Mouse (Mus musculus) lung, embryonic 15.5 days (tissue): ENCODE results near the gene Gm26992. TPM values are rescaled to one million over a fixed set of nuclear protein-coding genes. Genes with fewer than 3 reads are reported as not detected.
"Not testable (repeated sequence)": the region's sequence is repeated elsewhere in the genome, so short reads cannot be mapped to it uniquely, and the experiment has no call there.

Experiments
- ATAC-seq: fragments of 200-750 bp; cut with Nextera tagmentation; 2 replicates; pipeline ENCODE4 v1.8.0; 2017; ENCODE audit warnings: moderate number of reproducible peaks, borderline replicate concordance; ENCODE audit not compliant: low FRiP score, low TSS enrichment; ENCODE audit errors: extremely low read depth
- H3K27ac ChIP-seq: fragments of 300-500 bp; sonication (generic); 2 replicates; pipeline ENCODE4 v1.5.1; 2015; ENCODE audit warnings: moderate library complexity, mild to moderate bottlenecking, inconsistent platforms
- H3K27me3 ChIP-seq: fragments of 300-500 bp; sonication (generic); 2 replicates; pipeline ENCODE4 v1.6.1; 2015; ENCODE audit warnings: inconsistent platforms
- H3K36me3 ChIP-seq: fragments of 300-500 bp; sonication (generic); 2 replicates; pipeline ENCODE4 v1.6.1; 2015; ENCODE audit warnings: inconsistent platforms
- H3K4me1 ChIP-seq: fragments of 300-500 bp; sonication (generic); 2 replicates; pipeline ENCODE4 v1.6.1; 2015; ENCODE audit warnings: inconsistent platforms
- H3K4me2 ChIP-seq: fragments of 300-500 bp; sonication (generic); 2 replicates; pipeline ENCODE4 v1.6.1; 2015; ENCODE audit warnings: inconsistent platforms, mild to moderate bottlenecking, moderate library complexity
- H3K4me3 ChIP-seq: fragments of 300-500 bp; sonication (generic); 2 replicates; pipeline ENCODE4 v1.5.1; 2015; ENCODE audit warnings: mild to moderate bottlenecking, inconsistent platforms
- H3K9ac ChIP-seq: fragments of 300-500 bp; sonication (generic); 2 replicates; pipeline ENCODE4 v1.6.1; 2015; ENCODE audit warnings: inconsistent platforms
- H3K9me3 ChIP-seq: fragments of 300-500 bp; sonication (generic); 2 replicates; pipeline ENCODE4 v1.6.1; 2016; ENCODE audit warnings: inconsistent platforms
- WGBS: fragments of 180-500 bp; shearing (Covaris S2); methylation state at CpG from one replicate; pipeline ENCODE4 v1.1.7; 2015; 5-methylcytosine and 5-hydroxymethylcytosine counted together
- polyA plus RNA-seq: library from polyadenylated mRNA; unstranded; fragments of >200 nt; fragmentation: Nextera tagmentation; extraction: Ambion mirVana; gene quantifications from 2 replicates; pipeline ENCODE4 v1.2.1, GENCODE M21; 2015

Gene Gm26992
- polyA plus RNA-seq, 1 experiment from 2014 or later, result not detected

- H3K27me3 ChIP-seq, result peaks cover 31% of the 10 kb centered on the region
- peak; percentile 90 for ATAC-seq
- WGBS, result 6% methylated on average over 34 of the region's 34 CpGs
These were observed 25.8 kb downstream of the Gm26992 start for GRCm38 (mm10) chrX:103447539-103448169.

GRCm38 (mm10) chrX:103448429-103448828 is 26.6 kb downstream of the Gm26992 start:
- not testable (repeated sequence) for H3K9me3 ChIP-seq, H3K9ac ChIP-seq, H3K36me3 ChIP-seq, H3K27ac ChIP-seq, ATAC-seq, H3K4me1 ChIP-seq
- H3K4me3 ChIP-seq, result peak overlapping the region; percentile 38
- H3K4me2 ChIP-seq, result peak overlapping the region; percentile 55
- peaks cover 31% of the 10 kb centered on the region for H3K27me3 ChIP-seq
- 38% methylated on average over 11 of the region's 13 CpGs for WGBS

More at GRCm38 (mm10) chrX:103447539-103448169, 25.8 kb downstream of the Gm26992 start:
- Histone ChIP-seq H3K4me1 (no peaks in the 10 kb centered on the region), H3K4me3 (peak overlapping the region; percentile 38), H3K27ac (no peak overlapping the region), H3K4me2 (peak overlapping the region; percentile 55), H3K9me3 (no peaks in the 10 kb centered on the region), H3K36me3 (no peaks in the 10 kb centered on the region), H3K9ac (no peak overlapping the region)

- H3K9ac ChIP-seq, H3K4me1 ChIP-seq, ATAC-seq, H3K9me3 ChIP-seq, H3K4me3 ChIP-seq, H3K4me2 ChIP-seq, H3K36me3 ChIP-seq, H3K27ac ChIP-seq: not testable (repeated sequence)
- peaks cover 31% of the 10 kb centered on the region for H3K27me3 ChIP-seq
- WGBS, result 68% methylated on average over 23 of the region's 27 CpGs
These were observed 27.3 kb downstream of the Gm26992 start for GRCm38 (mm10) chrX:103448943-103449722.

GRCm38 (mm10) chrX:103452815-103453214 is 31.0 kb downstream of the Gm26992 start:
- Histone ChIP-seq H3K9me3 (no peaks in the 10 kb centered on the region), H3K36me3 (no peaks in the 10 kb centered on the region), H3K9ac (no peak overlapping the region), H3K4me3 (no peak overlapping the region), H3K4me1 (no peaks in the 10 kb centered on the region), H3K27ac (no peak overlapping the region), H3K27me3 (peaks cover 15% of the 10 kb centered on the region), H3K4me2 (no peak overlapping the region)
- ATAC-seq, result no peak
- WGBS, result 81% methylated on average over 6 of the region's 6 CpGs

- WGBS, result 71% methylated on average over 5 of the region's 5 CpGs
- ATAC-seq, result no peak
These were observed 38.2 kb downstream of the Gm26992 start for GRCm38 (mm10) chrX:103460056-103460455.

GRCm38 (mm10) chrX:103468998-103469397 is 47.2 kb downstream of the Gm26992 start:
- no peak overlapping the region for H3K9ac ChIP-seq
- no peak overlapping the region for H3K4me2 ChIP-seq
- no peaks in the 10 kb centered on the region for H3K9me3 ChIP-seq
- H3K27me3 ChIP-seq, result no peaks in the 10 kb centered on the region
- WGBS, result 76% methylated on average over 2 of the region's 2 CpGs
- no peaks in the 10 kb centered on the region for H3K36me3 ChIP-seq
- ATAC-seq, result no peak
- no peak overlapping the region for H3K4me3 ChIP-seq
- no peak overlapping the region for H3K27ac ChIP-seq
- no peaks in the 10 kb centered on the region for H3K4me1 ChIP-seq

More at GRCm38 (mm10) chrX:103460056-103460455, 38.2 kb downstream of the Gm26992 start:
- Histone ChIP-seq H3K27ac (no peak overlapping the region), H3K4me3 (no peak overlapping the region), H3K9ac (no peak overlapping the region), H3K27me3 (no peaks in the 10 kb centered on the region), H3K36me3 (no peaks in the 10 kb centered on the region), H3K9me3 (no peaks in the 10 kb centered on the region), H3K4me1 (no peaks in the 10 kb centered on the region), H3K4me2 (no peak overlapping the region)

GRCm38 (mm10) chrX:103472346-103472745 is 50.5 kb downstream of the Gm26992 start:
- Histone ChIP-seq H3K36me3 (no peaks in the 10 kb centered on the region), H3K4me2 (no peak overlapping the region), H3K4me1 (no peaks in the 10 kb centered on the region), H3K9ac (no peak overlapping the region), H3K27ac (no peak overlapping the region), H3K27me3 (no peaks in the 10 kb centered on the region), H3K9me3 (no peaks in the 10 kb centered on the region), H3K4me3 (no peak overlapping the region)
- no peak for ATAC-seq
- 63% methylated on average over 3 of the region's 3 CpGs for WGBS

GRCm38 (mm10) chrX:103477507-103477906 is 55.7 kb downstream of the Gm26992 start:
- Histone ChIP-seq H3K4me2 (no peak overlapping the region; the same call in 1 of the 2 replicates), H3K27me3 (no peaks in the 10 kb centered on the region), H3K36me3 (no peaks in the 10 kb centered on the region), H3K4me3 (no peak overlapping the region), H3K4me1 (no peaks in the 10 kb centered on the region), H3K9me3 (no peaks in the 10 kb centered on the region), H3K27ac (no peak overlapping the region), H3K9ac (no peak overlapping the region)
- WGBS, result 14% methylated on average over 3 of the region's 3 CpGs
- peak; percentile 49; the same call in 1 of the 2 replicates for ATAC-seq

GRCm38 (mm10) chrX:103481243-103482096 is 59.7 kb downstream of the Gm26992 start:
- WGBS, result 57% methylated on average over 32 of the region's 32 CpGs
- Histone ChIP-seq H3K36me3 (no peaks in the 10 kb centered on the region), H3K4me3 (peak overlapping the region; percentile 48), H3K27ac (peak overlapping the region; percentile 76), H3K4me2 (peak overlapping the region; percentile 35), H3K4me1 (no peaks in the 10 kb centered on the region), H3K27me3 (no peaks in the 10 kb centered on the region), H3K9me3 (no peaks in the 10 kb centered on the region), H3K9ac (peak overlapping the region; percentile 47)
- ATAC-seq, result peak; percentile 86; the same call in 1 of the 2 replicates

- ATAC-seq, result no peak
- WGBS, result 59% methylated on average over 24 of the region's 24 CpGs
- no peaks in the 10 kb centered on the region for H3K4me1 ChIP-seq
- H3K4me3 ChIP-seq, result peak overlapping the region; percentile 48
- H3K27ac ChIP-seq, result peak overlapping the region; percentile 76
- peak overlapping the region; percentile 47 for H3K9ac ChIP-seq
- peak overlapping the region; percentile 35; the same call in 1 of the 2 replicates for H3K4me2 ChIP-seq
- H3K9me3 ChIP-seq, result no peaks in the 10 kb centered on the region
- H3K36me3 ChIP-seq, result no peaks in the 10 kb centered on the region
- no peaks in the 10 kb centered on the region for H3K27me3 ChIP-seq
These were observed 60.3 kb downstream of the Gm26992 start for GRCm38 (mm10) chrX:103482097-103482451.

GRCm38 (mm10) chrX:103483047-103483446 is 61.2 kb downstream of the Gm26992 start:
- no peaks in the 10 kb centered on the region for H3K9me3 ChIP-seq
- no peak overlapping the region for H3K9ac ChIP-seq
- 74% methylated on average over 17 of the region's 17 CpGs for WGBS
- H3K27me3 ChIP-seq, result no peaks in the 10 kb centered on the region
- peak overlapping the region; percentile 48 for H3K4me3 ChIP-seq
- H3K36me3 ChIP-seq, result no peaks in the 10 kb centered on the region
- no peak overlapping the region for H3K27ac ChIP-seq
- peak overlapping the region; percentile 46 for H3K4me2 ChIP-seq
- 0 out of 2 replicates have a peak, but pooled peaks have one; percentile 46 for ATAC-seq
- H3K4me1 ChIP-seq, result no peaks in the 10 kb centered on the region
